Mouse (Mus musculus) cerebellum, adult 9-10 months (tissue): ENCODE results near the gene Exoc4.
A peak's percentile ranks its signal among the peaks of the same experiment; 100 is the strongest.

Source experiments
- DNase-seq: peaks from one replicate; pipeline ENCODE4 v3.0.0; 2022

The Exoc4 gene

DNA sequence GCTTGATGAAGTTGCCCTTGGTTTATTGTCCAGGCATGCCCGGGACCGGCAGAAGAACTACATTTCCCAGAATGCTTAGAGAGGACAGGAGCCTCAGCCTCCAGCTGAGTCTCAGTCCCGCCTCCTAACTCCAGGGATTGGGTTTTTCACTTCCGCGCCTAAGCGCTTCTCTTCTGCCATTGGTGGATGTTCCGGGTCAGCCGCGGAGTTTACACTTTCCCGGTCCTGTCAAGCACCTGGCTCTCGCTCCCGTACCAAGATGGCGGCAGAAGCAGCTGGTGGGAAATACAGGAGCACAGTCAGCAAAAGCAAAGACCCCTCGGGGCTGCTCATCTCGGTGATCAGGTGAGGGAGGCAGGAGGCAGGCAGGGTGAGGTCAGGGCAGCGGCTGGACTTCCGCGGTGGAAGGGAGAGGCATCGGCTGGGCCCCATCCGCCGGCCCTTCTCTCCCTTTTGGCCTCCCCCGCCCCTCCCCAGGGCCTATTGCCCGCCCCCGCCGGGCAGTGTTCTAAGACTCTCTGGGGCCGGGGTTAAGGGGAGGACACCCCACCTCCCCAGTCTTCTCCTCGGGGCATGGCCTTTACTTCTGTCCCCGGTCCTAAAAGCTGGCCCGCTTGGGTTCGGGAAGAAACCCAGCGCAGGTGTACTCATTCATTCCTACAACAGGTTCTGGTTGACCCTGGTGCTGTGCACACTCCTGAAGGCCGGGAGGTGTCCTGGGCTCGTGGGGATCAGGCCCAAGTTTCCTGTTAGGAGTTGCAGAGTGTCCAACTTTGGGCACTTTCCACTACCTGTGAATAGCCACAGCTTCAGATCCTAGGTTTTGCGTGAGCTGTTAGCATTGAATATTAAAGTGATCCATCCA, at the start of gene Exoc4:
Gene Exoc4, plus strand, starts transcription at position 192 of the 865 bp plus-strand sequence.
- peak; percentile 97 for DNase-seq

DNA sequence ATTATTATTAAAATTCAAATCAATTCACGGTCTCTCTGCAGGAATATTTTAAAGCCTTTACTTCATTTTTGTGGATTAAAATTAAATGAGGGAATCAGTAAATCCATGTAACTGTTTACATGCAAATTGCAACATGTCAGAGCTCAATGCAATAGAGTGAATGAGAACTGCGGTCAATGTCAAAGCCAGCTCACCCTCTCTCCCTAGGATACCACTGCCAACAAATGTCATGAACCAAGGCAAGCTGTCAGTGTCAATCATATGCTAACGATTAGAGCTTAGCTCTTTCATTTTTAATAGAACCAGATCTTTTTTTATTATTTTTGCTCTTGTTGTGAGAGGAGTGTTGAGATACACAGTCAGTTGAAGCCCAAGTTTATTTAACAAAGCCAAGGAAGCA, 30.1 kb upstream of the Exoc4 start:
- DNase-seq = no peak

DNA sequence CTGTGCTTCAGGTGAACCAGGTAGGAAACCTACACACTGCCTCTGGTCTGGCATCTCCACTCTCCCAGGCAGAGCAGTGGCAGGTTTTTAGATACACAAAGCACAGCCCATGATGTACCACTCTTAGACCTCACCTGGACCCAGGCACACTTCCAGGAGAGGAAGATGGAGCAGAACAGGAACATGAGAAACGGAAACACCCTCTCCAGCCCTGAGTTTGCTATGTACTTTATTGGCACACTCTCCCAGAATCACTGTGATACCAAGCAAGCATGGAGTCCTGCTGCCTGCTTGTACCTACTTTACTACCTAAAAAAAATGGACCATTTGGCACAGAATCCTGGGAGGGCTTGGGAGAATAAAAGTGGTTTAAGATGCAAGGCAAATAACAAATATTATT, 22.2 kb upstream of the Exoc4 start:
- DNase-seq = no peak

DNA sequence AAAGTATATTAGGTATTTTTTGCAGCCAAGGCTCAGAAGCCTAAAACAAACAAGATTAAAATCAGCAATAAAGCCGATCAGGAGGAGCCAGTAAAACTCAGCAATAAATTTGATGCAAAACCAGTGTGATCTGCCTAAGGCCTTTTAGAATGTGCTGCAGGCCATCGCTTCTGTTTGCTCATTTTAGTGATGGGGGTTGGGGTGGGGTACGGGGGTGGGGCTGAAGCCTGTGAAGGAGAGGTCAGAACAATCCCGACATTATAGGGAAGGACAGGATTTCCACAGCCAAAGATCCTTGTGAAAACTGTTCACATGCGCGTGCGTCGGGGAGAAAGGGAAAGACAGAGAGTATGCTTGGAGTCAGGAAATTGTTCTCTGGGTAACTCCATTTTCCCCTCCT, 21.5 kb upstream of the Exoc4 start:
- DNase-seq = no peak

DNA sequence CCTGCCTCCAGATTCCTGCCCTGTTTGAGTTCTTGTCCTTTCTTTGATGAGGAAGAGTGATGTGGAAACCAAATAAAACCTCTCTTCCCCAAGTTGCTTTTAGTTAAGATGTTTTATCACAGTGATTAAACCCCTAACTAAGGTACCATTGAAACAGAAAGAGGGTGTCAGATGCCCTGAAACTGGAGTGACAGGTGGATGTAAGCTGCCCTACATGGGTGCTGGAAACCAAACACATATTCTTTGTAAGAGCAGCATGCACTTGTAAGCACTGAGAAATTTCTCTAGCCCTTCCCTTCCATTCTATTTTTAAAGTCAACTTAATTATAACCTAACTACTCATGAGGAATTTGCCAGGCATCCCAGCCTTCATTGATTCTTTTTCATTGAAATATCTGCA, 7.6 kb upstream of the Exoc4 start:
- DNase-seq = no peak

DNA sequence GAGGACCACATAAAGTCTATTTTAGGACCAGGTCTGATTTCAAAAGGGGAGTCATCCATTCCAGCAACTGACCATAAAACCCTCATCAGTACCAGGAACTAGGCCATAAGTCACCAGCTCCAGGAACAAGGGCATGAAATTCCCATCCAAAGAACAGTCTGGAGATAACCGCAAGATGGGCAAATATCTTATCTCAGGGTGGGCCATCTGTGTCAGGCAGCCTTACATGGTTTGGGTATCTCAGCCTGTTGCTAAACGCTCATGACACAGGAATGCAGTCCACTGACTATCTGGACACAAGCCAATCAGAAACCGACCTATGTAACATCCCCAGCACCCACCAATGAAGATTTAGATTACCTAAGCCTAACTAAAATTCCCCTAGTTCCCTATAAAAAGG, 4.3 kb upstream of the Exoc4 start:
- DNase-seq = no peak

DNA sequence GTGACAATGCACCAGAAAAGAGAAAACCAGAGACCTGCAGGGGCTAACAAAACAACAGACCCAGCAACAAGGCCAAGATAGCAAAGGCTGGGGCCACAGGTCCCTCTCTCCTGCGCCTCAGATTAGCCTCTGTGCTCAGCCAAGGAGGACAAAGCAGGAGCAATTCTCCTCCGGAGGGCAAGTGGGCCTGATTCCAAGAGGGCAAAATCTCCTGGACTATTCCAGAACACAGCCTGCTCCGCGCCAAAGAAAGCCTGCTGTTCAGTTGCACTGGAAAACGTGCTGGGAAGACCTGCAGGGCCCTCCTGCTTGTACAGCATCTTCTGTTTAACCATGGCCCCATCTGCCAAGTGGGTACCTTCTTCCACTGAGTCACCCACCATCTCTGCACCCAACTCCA, 1.7 kb upstream of the Exoc4 start:
- no peak for DNase-seq

DNA sequence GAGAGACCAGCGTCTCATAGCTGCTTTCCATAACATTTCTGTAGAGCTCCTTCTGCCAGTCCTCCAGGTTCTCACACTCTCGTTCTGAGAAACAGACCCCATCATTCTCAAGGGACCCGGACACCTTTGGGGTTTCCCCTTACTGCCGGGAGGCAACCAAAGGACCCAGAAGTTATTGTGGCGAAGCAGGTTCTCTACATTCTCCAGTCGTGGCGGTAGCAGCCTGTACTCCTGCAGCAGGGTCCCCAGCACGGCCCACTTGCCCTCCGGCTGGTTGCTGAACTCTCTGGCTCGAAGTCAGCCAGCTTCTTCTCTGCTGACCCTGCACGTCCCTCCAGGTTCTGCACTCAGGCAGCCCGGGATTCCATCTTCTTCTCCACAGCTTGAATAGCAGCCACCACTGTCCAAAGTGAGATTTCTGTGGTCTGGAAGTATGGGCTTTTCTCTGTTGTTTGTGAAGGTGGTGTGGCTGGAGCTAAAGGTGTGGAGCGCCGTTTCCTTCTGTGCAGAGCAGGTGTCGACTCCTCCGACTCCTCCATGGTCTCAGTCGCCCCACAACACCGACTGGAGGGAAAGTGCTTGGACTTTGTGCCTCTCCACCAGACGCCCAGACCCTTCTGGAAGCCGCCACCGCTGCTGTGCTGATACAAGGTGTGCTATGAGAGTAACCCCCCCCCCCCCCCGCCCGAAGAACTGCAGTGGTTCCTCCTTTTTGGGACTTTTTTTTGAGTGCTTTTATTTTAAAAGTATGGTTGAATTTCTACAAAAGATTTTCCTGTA, 1.1 kb upstream of the Exoc4 start:
- DNase-seq = no peak

DNA sequence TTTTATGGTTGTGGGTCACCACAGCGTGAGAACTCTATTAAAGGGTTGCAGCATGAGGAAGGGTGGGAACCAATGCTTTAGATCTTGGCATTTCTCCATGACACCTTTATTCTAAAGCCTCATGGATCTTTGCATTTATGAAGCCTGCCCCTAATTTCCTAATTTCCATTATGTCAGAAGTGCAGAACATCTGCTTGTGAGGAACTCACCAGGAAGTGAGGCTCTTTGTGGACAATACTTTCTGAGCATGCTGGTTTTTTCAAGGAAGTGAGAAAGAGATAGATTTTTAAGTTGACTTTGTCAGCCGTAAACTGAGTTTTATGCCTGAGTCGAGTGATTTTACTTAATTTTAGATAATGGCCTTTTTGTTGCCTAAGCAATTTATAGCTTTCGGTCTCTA, 7.8 kb downstream of the Exoc4 start:
- no peak for DNase-seq

DNA sequence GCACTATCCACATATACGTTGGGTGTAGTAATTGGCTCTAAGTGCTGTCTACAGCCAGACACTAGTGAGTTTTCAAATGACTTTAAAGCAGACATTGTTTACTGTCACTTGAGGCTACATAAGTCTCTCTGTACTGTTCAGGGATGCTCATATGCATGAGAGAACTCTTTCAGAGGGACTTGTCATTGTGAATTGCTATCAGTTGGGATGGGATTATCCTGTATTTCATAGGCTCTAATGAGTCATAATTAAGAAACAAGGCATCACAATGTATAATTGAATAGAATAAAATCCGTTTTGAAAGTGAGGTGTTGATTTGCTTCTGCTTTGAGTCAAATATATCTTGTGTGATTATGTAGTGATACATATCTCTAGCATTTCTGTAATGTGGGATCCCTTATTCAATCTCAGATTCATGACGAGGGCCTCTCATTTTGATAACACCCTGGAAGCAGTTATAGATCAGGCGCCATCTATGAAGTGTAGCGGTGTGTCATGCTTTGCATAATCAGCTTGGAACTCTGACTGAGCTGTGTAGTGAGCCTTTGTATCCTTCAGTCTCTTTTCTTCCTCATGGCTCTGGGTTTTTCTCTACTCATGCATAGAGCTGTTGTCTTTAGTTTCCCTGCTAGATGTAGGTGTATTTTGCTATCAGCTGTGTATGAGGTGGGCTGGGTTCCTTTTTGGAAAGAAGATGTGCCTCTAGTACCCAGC, 8.3 kb downstream of the Exoc4 start:
- DNase-seq = no peak

DNA sequence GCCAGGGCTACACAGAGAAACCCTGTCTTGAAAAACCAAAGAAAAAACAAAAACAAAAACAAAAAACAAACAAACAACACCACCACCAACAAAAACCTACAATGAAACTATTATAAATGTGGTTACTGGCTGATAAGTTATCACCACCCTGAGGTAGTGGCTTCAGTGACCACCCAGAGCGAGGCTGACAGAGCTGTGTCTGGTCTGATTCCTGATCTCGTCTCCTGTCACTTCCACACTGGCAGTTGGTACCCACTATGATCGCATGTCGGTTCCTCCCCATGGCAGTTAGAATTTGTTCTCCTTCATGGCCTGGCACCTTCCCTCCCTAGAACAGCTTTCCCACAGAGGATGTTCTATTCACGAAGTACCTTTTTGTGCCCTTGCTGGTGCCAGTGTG, 11.0 kb downstream of the Exoc4 start:
- DNase-seq = no peak

DNA sequence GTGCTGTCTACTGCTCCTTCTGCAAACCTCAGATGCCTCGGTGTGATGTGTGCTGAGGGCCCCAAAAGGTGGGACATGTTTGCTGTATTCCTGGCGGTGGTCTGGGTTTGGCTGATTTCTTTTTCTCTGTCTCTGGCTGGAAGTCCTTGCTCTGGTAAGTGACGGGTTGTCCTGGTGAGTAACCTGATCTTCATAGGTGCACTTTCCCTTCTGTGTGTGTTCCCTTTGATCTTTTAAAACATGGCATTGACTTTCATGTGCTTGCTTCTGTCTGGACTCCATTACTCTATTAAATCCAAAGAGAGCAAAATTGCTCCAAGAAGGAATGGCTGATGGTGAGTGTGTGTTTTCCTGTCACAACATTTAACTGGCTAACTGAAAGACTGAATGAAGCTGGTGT, 12.7 kb downstream of the Exoc4 start:
- no peak for DNase-seq

DNA sequence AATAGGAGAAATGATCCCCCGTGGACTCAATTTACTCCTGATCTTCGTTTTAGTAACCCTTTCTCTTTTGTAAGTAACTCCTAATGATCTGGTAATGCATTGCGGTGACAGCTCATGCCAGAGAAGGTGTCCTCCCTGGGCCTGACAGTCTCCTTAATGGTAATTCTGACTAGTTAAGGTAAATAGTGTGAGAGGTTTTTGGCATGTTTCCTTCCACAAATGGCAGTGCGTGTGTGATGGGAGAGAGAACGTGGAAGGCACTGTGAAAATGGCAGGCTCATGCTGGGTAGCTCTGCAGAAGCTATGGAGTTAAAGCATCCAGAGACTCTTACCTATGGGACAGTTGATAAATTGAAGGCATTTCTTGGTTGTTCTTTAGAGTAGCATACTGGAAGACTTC, 15.1 kb downstream of the Exoc4 start:
- no peak for DNase-seq

DNA sequence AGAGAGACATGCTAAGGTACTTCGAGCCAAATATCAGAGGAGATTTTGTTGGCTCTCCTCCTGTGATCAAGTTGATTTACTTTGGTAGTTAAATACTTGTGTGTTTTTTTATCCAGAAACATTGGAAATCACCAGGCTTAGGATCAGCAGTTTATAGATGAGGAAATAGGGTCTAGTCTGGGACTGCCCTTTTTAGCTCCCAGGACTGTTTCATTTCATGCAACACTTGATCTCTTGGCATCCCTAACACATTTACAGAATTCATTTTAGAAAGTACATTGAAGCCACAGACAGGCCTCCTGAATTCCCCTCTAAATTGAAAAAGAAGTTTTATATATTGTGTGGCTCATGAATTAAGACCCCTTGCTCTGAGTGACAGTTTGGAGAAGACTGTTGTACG, 15.5 kb downstream of the Exoc4 start:
- no peak for DNase-seq

DNA sequence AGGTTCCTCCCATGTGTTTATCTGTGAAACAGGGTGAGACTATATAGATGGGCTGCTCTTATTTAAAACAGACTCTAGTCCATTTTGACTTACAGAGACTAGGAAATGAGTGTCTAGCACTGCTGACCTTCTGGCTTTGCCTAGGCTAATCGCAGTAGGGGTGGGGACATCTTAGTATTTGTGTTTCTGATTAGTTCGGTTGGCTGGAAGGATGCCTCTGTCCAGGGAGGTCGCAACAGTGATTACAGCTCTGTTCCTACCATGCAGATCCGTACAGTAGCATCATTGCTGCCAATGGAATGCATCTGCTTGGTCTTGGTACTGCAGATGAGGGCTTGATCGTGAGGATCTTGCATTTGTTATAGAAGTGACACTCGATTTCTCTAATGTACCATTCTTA, 18.7 kb downstream of the Exoc4 start:
- no peak for DNase-seq

DNA sequence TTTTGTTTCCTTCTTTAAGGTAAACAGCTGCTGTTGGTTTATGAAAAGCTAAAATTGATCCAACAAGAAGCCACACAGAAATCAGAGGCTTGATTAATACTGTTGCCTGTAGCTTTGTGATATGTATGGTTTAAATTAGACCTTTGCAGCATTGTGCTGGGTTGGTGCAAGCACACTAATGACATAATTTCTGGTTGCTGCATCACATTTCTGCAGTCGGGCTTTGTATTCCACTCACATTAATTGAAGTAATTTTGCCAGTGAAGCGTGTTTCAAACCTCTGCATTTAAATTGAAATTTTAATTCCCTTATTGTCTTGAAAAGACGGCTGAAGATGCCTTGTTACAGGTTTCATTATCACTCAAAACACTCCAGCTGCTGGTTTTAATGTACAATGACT, 34.6 kb downstream of the Exoc4 start:
- DNase-seq = no peak

DNA sequence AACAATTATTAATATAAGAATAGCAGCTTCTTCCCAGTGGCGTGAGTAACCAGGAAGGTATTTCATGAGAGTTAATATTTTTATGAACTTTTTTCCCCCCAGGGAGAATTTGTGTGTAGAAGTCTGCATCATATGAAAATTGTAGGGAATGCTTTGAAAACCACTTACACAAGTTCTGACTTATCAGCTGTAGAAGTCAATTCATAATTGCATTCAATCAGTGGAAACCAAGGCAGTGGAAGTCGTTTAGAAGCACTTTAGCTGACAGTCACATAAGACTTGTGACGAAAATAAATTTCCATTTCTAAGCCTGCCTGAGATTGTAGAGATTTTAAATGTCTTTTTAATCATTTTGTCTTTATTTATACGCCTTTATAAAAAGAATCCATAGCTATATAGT, 35.1 kb downstream of the Exoc4 start:
- no peak for DNase-seq

DNA sequence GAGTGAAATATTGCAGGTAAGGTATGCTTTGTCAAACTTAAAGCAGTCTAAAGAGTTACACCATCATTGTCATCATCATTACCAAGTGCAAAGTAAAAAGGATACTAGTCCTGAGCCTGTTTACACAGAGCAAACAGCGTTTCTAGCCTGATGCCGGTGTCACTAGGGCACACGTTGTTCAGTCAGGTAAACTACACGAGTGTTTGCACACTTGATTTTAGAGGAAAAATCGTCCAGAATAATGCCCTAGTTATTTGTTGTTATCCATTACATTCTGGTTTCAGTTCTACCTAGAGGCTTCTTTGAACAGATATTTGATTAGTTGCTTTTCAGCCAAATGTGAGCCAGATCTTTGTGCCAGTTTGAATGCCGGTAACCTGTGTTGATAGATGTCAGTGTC, 37.5 kb downstream of the Exoc4 start:
- no peak for DNase-seq

DNA sequence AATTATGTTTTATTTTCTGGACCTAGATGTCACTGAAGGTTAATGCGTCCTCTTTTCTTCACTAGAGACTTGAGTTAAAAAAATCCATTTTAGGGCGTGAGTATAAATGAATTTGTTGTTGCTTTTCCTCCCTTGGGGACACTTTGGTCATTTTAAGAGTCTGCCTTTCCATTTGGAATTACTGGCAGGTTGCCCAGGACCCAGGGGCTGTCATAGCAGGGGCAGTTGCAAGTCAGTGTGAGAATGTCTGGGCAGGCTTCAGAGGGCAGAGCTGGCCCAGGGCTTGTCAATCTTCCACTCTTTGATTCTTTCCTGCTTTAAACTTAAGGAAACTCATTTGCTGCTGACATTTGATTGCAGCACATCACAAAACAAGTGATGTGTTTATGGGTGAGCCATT, 45.7 kb downstream of the Exoc4 start:
- peak; percentile 39 for DNase-seq

DNA sequence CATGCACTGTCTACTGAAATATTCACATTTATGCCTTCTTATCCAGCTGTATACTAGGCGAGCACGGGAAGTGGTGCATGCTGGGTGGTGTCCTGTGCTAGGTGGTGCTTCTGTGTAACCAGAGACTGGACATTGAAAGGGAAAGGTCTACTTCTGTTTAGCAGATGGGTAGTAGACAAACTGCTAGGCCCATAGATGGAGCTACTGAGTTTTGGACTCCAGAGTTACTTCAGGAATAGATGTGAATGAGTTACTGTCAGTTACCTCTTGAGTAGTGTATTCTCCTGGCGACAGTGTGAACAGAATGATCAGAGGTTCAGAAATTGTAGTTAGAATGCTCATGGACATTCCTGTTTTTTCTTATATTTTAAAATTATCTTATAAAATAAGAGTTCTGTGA, 48.7 kb downstream of the Exoc4 start:
- DNase-seq = no peak

DNA sequence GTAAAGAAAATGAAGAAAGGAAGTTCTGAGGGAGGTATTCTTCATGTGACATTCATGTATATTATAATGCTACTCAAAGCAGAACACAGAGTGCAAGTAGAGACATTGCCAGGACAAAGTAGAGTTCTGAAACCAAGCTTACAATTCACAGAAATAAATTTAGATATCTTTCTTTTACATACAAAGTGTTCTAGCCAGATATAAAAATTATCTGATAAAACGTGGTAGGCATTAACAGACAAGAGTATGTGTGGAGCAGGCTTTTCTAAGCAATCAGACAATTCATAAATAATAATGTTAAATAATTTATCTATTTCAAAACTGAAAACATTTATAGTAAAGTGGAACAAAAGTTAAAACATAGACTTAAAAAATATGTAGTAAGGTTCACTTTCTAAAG, 49.9 kb downstream of the Exoc4 start:
- no peak for DNase-seq

DNA sequence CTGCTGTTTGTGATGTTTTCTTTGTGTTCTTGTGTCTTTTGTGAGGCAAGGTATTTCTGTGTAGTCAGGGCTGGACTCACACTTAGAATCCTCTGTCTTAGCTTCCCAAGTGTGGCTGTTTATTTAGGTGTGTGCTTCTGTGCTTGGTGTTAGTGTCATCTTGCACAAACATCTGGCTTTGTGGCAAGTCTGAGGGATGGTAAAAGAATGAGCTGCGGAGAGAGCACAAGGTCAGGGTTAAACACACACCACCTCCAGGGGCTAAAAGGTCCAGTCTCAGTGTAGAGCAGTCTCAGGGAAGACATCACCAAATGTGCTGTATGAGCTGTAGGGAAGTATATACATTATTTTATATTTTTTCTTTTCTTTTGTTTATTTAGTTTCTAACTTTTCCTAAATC, 57.1 kb downstream of the Exoc4 start:
- no peak for DNase-seq

DNA sequence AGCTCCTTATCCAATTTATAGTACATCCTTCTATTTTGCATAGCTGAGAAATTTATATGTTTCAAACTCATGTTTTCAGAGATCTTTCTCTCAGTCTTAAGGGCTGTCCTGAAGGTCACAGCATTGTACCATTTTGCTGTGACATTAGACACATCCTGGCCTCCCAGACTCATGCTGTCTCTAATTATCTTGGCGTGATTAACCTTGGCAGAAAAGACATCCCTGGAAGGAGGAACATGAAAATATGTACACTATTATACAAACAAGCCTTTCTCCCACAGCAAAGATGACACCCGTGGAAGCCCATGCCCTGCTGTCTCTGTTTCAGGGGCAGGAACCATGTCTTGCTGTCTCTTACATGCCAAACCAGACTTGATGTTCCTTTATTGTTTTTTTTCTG, 59.8 kb downstream of the Exoc4 start:
- peak; percentile 54 for DNase-seq

DNA sequence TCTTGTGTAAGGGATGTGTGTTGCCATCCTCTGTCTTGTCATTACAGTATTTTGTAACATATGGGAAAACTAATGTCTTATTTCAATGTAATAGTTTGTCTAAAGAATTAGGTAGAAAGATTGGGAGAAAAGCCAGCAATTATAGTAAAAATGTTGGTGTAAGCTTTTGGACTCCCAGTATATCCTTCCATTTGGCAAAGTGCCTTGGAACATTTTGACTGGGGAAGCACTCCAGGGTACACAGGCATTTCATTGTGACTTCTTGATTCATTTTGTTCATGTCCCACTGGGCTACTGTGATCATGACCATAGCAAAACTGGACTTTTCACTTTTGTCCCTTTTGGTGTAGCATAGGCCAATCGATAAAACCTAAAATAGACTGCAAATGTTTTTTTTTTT, 61.6 kb downstream of the Exoc4 start:
- peak; percentile 54 for DNase-seq
